Mouse (Mus musculus) hindbrain, embryonic 16.5 days (tissue): Measurements from ENCODE around the gene Stk32c. TPM values are rescaled to one million over a fixed set of nuclear protein-coding genes. Genes with fewer than 3 reads are reported as not detected.

ENCODE experiments used
- ATAC-seq: fragments of 200-750 bp; cut with Nextera tagmentation; 2 replicates; pipeline ENCODE4 v1.8.0; 2017; ENCODE audit warnings: moderate TSS enrichment, moderate library complexity
- H3K27ac ChIP-seq: fragments of 300-500 bp; sonication (generic); 2 replicates; pipeline ENCODE4 v1.5.1; 2014; ENCODE audit warnings: low read depth, mild to moderate bottlenecking, control low read depth, low read length, moderate library complexity
- H3K27me3 ChIP-seq: fragments of 300-500 bp; sonication (generic); replicated peaks from 2 replicates; pipeline ENCODE4 v1.6.1; 2014; ENCODE audit warnings: low read length; ENCODE audit not compliant: control insufficient read depth, insufficient read depth
- H3K36me3 ChIP-seq: fragments of 300-500 bp; sonication (generic); 2 replicates; pipeline ENCODE4 v1.6.1; 2014; ENCODE audit warnings: mild to moderate bottlenecking, low read length, moderate library complexity, mixed read lengths; ENCODE audit not compliant: control insufficient read depth, insufficient read depth
- H3K4me1 ChIP-seq: fragments of 300-500 bp; sonication (generic); 2 replicates; pipeline ENCODE4 v1.6.1; 2014; ENCODE audit warnings: low read depth, low read length; ENCODE audit not compliant: control insufficient read depth, insufficient read depth
- H3K4me2 ChIP-seq: fragments of 300-500 bp; sonication (generic); 2 replicates; pipeline ENCODE4 v1.6.1; 2014; ENCODE audit warnings: mild to moderate bottlenecking, low read length, control low read depth, moderate library complexity
- H3K4me3 ChIP-seq: fragments of 300-500 bp; sonication (generic); 2 replicates; pipeline ENCODE4 v1.5.1; 2014; ENCODE audit warnings: mild to moderate bottlenecking, low read length, control low read depth, moderate library complexity
- H3K9ac ChIP-seq: fragments of 300-500 bp; sonication (generic); 2 replicates; pipeline ENCODE4 v1.6.1; 2014; ENCODE audit warnings: low read depth, mild to moderate bottlenecking, control low read depth, low read length, moderate library complexity
- H3K9me3 ChIP-seq: fragments of 300-500 bp; sonication (generic); 2 replicates; pipeline ENCODE4 v1.6.1; 2014; ENCODE audit warnings: mild to moderate bottlenecking, low read length, moderate library complexity; ENCODE audit not compliant: control insufficient read depth
- WGBS: fragments of 180-500 bp; shearing (Covaris S2); extraction: QIAGEN DNeasy Blood & Tissue Kit; methylation state at CpG from one replicate; pipeline ENCODE4 v1.1.7; 2014; 5-methylcytosine and 5-hydroxymethylcytosine counted together
- polyA plus RNA-seq: library from polyadenylated mRNA; unstranded; fragments of >200 nt; fragmentation: Nextera tagmentation; extraction: Ambion mirVana; gene quantifications from 2 replicates; pipeline ENCODE4 v1.2.1, GENCODE M21; 2015

Gene Stk32c
- polyA plus RNA-seq, 1 experiment from 2014 or later: 3.0 TPM

DNA sequence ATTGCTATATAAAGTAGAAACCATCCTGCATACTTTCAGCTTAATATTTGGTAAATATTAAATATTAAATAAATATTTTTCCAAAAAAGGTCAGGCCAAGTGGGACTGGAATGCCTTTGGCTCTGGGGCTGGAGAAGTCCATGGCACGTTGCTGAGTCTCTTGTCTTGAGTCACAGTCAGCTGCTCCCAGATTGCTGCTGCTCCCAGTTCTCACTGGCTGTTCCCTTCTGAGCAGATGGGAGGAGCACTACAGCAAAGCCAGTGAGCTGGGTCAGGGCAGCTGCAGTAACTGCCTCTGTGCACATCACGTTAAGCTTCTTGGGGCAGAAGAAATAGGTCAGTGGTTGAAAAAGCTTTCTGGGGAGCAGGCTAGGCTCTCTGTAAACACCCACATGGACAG is 7.2 kb upstream of the Stk32c start:
- Histone ChIP-seq H3K27me3 (no peaks in the 10 kb centered on the region), H3K27ac (no peak overlapping the region), H3K4me3 (no peak overlapping the region), H3K4me1 (no peaks in the 10 kb centered on the region), H3K36me3 (no peaks in the 10 kb centered on the region), H3K9me3 (no peaks in the 10 kb centered on the region), H3K9ac (no peak overlapping the region), H3K4me2 (no peak overlapping the region)
- ATAC-seq: no peak
- 35% methylated on average over 2 of the region's 2 CpGs for WGBS

DNA sequence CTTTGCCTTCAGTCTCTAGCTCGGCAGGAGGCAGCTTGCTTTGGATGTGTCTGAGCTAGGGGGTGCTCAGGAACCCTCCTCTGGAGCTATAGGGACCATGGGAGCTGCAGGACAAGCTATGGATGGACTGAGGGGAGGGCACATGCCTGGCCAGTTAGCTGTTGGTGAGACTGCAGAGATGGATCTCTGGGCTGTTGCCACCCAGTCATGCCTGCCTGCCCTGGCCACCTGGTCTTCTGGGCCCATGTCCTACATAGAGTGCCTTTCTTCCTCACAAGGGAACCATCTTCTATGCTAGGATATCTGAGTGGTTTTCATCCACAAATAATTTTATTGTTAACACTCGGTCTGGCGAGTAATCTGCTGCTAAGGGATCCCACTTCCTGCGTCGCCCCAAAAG is 6.4 kb upstream of the Stk32c start:
- ATAC-seq: no peak
- no peak overlapping the region for H3K4me3 ChIP-seq
- no peak overlapping the region for H3K4me2 ChIP-seq
- no peaks in the 10 kb centered on the region for H3K4me1 ChIP-seq
- no peaks in the 10 kb centered on the region for H3K9me3 ChIP-seq
- H3K9ac ChIP-seq: no peak overlapping the region
- H3K27ac ChIP-seq: no peak overlapping the region
- H3K36me3 ChIP-seq: no peaks in the 10 kb centered on the region
- 87% methylated on average over 5 of the region's 5 CpGs for WGBS
- H3K27me3 ChIP-seq: no peaks in the 10 kb centered on the region

DNA sequence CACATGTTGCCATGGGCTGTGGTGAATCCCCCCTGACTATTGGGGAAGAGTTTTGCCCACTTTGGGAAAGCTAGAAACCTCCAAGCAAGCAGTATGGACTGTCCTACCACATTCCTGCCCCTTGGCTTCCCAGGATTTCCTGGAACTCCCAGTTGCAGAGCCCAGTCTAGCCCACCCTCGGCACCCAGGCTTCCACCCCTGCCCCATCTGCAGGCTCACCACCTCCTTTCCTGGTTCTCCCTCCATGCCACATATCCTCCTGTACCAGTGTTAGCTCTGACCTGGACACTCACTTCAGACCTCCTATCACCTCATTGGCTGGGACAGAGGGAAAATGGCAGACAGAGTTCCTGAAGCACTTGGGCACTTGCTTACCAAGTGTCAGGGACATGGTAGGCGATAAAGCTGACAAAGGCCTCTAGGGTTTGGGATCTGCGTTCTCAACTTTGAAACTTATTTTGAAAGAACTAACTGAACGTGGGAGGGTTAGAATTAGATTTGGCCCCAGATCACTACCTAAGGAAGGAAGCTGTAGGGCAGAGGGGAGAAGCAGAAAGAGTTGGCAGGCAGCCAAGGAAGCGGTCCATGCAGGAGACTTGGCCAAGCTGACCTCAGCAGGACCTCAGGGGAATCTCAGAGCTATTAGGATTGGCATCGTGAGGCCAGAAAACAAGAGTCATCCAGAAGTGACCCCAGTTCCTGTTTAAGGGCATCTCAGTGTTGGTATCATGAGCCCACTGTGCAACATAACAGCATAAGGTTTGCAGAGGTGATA is 5.7 kb upstream of the Stk32c start:
- H3K9me3 ChIP-seq: no peaks in the 10 kb centered on the region
- H3K4me2 ChIP-seq: no peak overlapping the region
- no peak overlapping the region for H3K4me3 ChIP-seq
- WGBS: 67% methylated on average over 6 of the region's 6 CpGs
- no peaks in the 10 kb centered on the region for H3K4me1 ChIP-seq
- no peak overlapping the region for H3K27ac ChIP-seq
- H3K27me3 ChIP-seq: no peaks in the 10 kb centered on the region
- ATAC-seq: no peak
- H3K36me3 ChIP-seq: no peaks in the 10 kb centered on the region
- no peak overlapping the region for H3K9ac ChIP-seq

DNA sequence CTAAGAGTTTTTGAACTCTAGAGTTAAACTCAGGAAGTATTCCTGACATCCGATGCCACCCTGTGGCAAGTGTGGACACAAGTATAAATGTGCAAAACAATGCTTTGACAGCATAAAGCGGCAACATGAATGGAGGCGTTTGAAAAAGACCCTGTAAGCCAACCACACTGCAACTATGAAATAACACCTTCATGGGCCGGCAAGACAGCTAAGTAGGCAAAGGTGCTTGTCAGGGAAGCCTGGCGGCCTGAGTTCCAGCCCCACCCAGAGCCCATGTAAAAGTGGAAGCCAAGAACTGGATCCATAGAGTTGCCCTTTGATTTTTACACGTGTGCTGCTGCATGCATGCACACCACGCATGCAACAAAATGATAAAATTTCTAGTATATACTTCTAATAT is 3.9 kb upstream of the Stk32c start:
- Histone ChIP-seq H3K36me3 (no peaks in the 10 kb centered on the region), H3K4me3 (no peak overlapping the region), H3K27me3 (no peaks in the 10 kb centered on the region), H3K4me2 (no peak overlapping the region), H3K27ac (no peak overlapping the region), H3K9me3 (no peaks in the 10 kb centered on the region), H3K4me1 (peaks cover 9% of the 10 kb centered on the region), H3K9ac (no peak overlapping the region)
- no peak for ATAC-seq
- WGBS: 82% methylated on average over 7 of the region's 7 CpGs

DNA sequence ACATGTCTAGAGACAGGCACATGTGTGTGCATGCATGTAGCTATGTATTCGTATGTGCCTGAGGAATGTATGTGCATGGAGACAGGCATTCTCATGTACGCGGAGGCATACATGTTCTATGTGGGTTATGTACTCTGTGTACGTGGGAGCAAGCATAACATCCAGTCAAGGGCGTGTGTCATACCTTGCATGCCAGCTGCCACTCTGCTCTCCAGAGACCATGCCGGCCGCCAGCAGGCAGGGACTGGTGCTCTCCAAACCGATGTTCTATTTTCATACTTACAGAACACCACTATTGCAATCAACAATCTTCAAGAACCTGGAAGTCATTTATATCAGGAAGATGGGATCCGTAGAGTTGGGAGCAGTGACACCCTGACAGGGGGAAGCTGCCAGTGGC is 3.4 kb upstream of the Stk32c start:
- Histone ChIP-seq H3K27ac (no peak overlapping the region), H3K9me3 (no peaks in the 10 kb centered on the region), H3K4me2 (no peak overlapping the region), H3K4me3 (no peak overlapping the region), H3K9ac (no peak overlapping the region), H3K27me3 (no peaks in the 10 kb centered on the region), H3K36me3 (no peaks in the 10 kb centered on the region), H3K4me1 (peaks cover 9% of the 10 kb centered on the region)
- ATAC-seq: no peak
- WGBS: 98% methylated on average over 9 of the region's 9 CpGs

DNA sequence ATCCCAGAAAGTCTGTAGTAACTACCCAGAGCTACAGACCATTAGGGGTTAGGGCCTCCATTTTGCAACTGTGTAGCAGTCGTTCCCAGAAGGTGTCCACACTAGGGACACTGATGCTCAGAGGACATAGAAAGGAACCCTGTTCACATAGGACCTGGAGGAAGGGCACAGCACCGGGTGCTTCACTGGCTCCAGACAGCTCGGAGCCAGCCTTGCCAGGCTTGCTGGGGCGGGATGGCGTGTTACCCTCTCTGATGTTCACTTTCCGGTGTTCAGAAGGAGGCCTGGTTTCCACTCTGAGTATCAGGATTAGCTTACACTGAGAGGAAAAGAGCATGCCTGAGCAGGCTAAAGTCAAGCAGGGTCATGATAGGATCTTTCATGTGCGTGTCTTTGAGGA is 2.8 kb upstream of the Stk32c start:
- Histone ChIP-seq H3K4me2 (no peak overlapping the region), H3K27me3 (no peaks in the 10 kb centered on the region), H3K9ac (no peak overlapping the region), H3K9me3 (no peaks in the 10 kb centered on the region), H3K4me3 (no peak overlapping the region), H3K36me3 (no peaks in the 10 kb centered on the region), H3K27ac (no peak overlapping the region), H3K4me1 (peaks cover 9% of the 10 kb centered on the region)
- ATAC-seq: no peak
- WGBS: 91% methylated on average over 7 of the region's 7 CpGs

DNA sequence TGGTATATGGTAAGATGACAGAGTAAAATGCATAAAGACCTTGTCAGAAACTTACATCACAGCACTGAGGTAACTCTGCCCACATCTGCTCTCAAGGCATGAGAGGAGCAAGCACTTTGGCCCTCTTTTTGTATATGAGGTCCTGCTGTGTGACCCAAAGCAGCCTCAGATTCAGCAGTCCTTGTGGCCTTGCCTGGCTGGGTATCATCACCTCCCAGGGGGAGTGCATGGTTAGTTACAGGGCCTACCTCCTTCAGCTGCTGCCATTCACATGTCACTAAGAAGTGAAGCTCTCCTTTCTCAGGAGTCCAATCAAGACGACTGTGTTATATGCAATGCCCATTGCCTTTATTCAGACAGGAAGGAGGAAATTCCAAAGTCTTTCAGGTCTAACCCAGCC is 2.4 kb upstream of the Stk32c start:
- no peak overlapping the region for H3K9ac ChIP-seq
- H3K9me3 ChIP-seq: no peaks in the 10 kb centered on the region
- no peaks in the 10 kb centered on the region for H3K27me3 ChIP-seq
- H3K4me3 ChIP-seq: no peak overlapping the region
- H3K27ac ChIP-seq: no peak overlapping the region
- no peak overlapping the region for H3K4me2 ChIP-seq
- ATAC-seq: no peak
- H3K4me1 ChIP-seq: peaks cover 9% of the 10 kb centered on the region
- 71% methylated on average over 1 of the region's 1 CpGs for WGBS
- no peaks in the 10 kb centered on the region for H3K36me3 ChIP-seq

DNA sequence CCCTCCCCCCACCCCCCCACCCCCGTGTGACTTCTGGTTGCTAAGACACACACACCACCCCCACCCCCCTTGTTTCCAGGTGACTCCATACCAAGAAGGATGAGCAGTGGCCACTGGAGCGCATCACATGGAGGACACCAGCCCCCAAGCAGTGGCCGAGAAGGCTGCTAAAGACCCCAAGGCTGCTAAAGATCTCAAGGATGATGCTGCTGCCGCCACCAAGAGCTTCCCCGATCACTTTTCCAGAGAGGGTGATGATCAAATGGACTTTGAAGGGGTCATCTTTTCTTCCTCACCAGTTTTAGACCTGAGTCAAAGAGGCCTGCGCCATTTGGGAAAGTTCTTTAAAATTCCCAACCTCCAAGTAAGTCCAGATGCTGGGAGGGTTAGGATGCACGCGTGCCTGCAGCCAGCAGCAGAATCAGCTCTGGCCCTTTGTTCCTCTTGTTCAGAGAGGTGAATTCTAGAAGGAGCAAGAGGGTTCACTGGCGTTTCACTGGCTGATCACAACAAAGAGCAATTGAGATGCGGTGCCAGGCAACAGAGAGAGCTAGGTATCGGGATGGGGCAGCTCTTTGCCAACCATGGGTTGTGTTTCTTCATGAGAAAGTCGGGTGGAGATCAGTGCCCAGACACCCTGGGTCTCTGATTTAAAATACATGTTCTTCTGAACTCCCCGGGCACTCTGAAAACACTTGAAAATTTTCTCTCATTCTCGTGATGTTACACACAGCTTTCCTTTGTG is 1.7 kb upstream of the Stk32c start:
- H3K27ac ChIP-seq: no peak overlapping the region
- peaks cover 9% of the 10 kb centered on the region for H3K4me1 ChIP-seq
- H3K9me3 ChIP-seq: no peaks in the 10 kb centered on the region
- H3K4me3 ChIP-seq: no peak overlapping the region
- no peak overlapping the region for H3K4me2 ChIP-seq
- no peaks in the 10 kb centered on the region for H3K36me3 ChIP-seq
- no peak overlapping the region for H3K9ac ChIP-seq
- no peak for ATAC-seq
- H3K27me3 ChIP-seq: no peaks in the 10 kb centered on the region
- WGBS: 71% methylated on average over 14 of the region's 14 CpGs

DNA sequence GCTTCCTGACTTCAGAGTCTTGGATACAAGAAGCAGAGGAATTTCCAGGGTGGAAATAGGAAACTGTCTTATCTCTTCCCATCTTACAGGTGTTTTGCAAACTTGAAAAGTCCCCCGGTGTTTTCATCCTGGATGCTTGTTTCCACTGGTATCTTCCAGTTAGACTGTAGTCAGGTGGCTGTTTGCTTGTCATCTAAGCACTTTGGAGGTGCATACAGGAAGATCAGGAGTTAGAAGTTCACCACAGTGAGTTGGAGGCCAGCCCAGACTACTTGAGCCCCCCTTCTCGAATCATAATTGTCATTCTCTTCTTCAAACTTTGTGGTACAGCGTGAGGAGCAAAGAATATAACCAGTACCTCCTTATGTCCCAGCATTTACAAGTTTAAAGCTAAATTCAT is 1.1 kb upstream of the Stk32c start:
- no peaks in the 10 kb centered on the region for H3K36me3 ChIP-seq
- no peak overlapping the region for H3K4me3 ChIP-seq
- no peak overlapping the region for H3K4me2 ChIP-seq
- peaks cover 9% of the 10 kb centered on the region for H3K4me1 ChIP-seq
- no peak overlapping the region for H3K9ac ChIP-seq
- no peak overlapping the region for H3K27ac ChIP-seq
- ATAC-seq: no peak
- H3K27me3 ChIP-seq: no peaks in the 10 kb centered on the region
- H3K9me3 ChIP-seq: no peaks in the 10 kb centered on the region
- 76% methylated on average over 3 of the region's 3 CpGs for WGBS
